Mouse (Mus musculus) ES-E14 (cell line): Measurements from ENCODE around the gene Evi5. TPM values are rescaled to one million over a fixed set of nuclear protein-coding genes. Genes with fewer than 3 reads are reported as not detected.

Source experiments
- DNase-seq: peaks from one replicate; pipeline ENCODE4 v3.0.0-alpha.2; 2013; ENCODE audit warnings: low read depth, low spot score
- H3K27ac ChIP-seq: 2 replicates; pipeline ENCODE4 v1.5.1; 2012; ENCODE audit warnings: low read depth, mild to moderate bottlenecking, low read length, moderate library complexity, mixed read lengths; ENCODE audit not compliant: poor library complexity, insufficient read depth, severe bottlenecking
- H3K36me3 ChIP-seq: 2 replicates; pipeline ENCODE4 v1.6.1; 2012; ENCODE audit warnings: mild to moderate bottlenecking, low read length, moderate library complexity, mixed read lengths; ENCODE audit not compliant: control insufficient read depth, poor library complexity, insufficient read depth, severe bottlenecking
- H3K4me1 ChIP-seq, 2 experiments: fragments of 150-350 bp in 1 of 2; sonication (generic) in 1 of 2; 2 replicates each; pipeline ENCODE4 v1.6.1; 2012; ENCODE audit warnings: low read length in 2 of 2, mild to moderate bottlenecking in 1 of 2, mixed read lengths in 1 of 2; ENCODE audit not compliant: control insufficient read depth in 2 of 2, insufficient read depth in 2 of 2, poor library complexity in 1 of 2
- H3K4me3 ChIP-seq, 2 experiments: fragments of 150-350 bp in 1 of 2; sonication (generic) in 1 of 2; 2 replicates each; pipeline ENCODE4 v1.5.1; 2012; ENCODE audit warnings: low read length in 2 of 2, low read depth in 1 of 2, mild to moderate bottlenecking in 1 of 2, mixed read lengths in 1 of 2; ENCODE audit not compliant: insufficient read depth in 1 of 2, poor library complexity in 1 of 2, severe bottlenecking in 1 of 2
- H3K9ac ChIP-seq: 2 replicates; pipeline ENCODE4 v1.6.1; 2012; ENCODE audit warnings: low read depth, mild to moderate bottlenecking, low read length, mixed read lengths; ENCODE audit not compliant: poor library complexity, insufficient read depth, severe bottlenecking
- H3K9me3 ChIP-seq: fragments of 150-350 bp; sonication (generic); 2 replicates; pipeline ENCODE4 v1.6.1; 2012; ENCODE audit warnings: low read depth, mild to moderate bottlenecking, low read length; ENCODE audit not compliant: control insufficient read depth, insufficient read depth
- CHD2 ChIP-seq: IDR thresholded peaks from 2 replicates; pipeline ENCODE4 v1.6.1; 2014; ENCODE audit warnings: mild to moderate bottlenecking, low read depth, low read length, inconsistent platforms
- HCFC1 ChIP-seq: IDR thresholded peaks from 2 replicates; pipeline ENCODE4 v1.6.1; 2012; ENCODE audit warnings: low read length, inconsistent platforms, borderline replicate concordance; ENCODE audit not compliant: insufficient read depth
- MAFK ChIP-seq: IDR thresholded peaks from 2 replicates; pipeline ENCODE4 v1.6.1; 2014; ENCODE audit warnings: mild to moderate bottlenecking, low read depth, low read length, inconsistent platforms; ENCODE audit not compliant: insufficient read depth
- ZC3H11A ChIP-seq: IDR thresholded peaks from 2 replicates; pipeline ENCODE4 v1.6.1; 2012; ENCODE audit warnings: low read depth, mild to moderate bottlenecking, inconsistent platforms, low read length, borderline replicate concordance
- ZNF384 ChIP-seq: IDR thresholded peaks from 2 replicates; pipeline ENCODE4 v1.6.1; 2012; ENCODE audit warnings: low read depth, low read length, inconsistent platforms
- in situ Hi-C, 2 experiments: fragments of 600-800 bp; cut with MboI; formaldehyde crosslinking; loops; one replicate each; pipeline ENCODE4 v1.15.1; 2025; ENCODE audit warnings: low sequenced_read_pairs in 2 of 2, inconsistent platforms in 1 of 2; ENCODE audit not compliant: unreplicated experiment in 2 of 2
- total RNA-seq: library from RNA; depleted of rRNA; stranded (reverse); fragments of 300-350 nt; gene quantifications from 2 replicates; pipeline ENCODE4 v1.2.3, GENCODE M21; 2012

Evi5 gene
- total RNA-seq, 1 experiment, result 35.8 TPM

DNA sequence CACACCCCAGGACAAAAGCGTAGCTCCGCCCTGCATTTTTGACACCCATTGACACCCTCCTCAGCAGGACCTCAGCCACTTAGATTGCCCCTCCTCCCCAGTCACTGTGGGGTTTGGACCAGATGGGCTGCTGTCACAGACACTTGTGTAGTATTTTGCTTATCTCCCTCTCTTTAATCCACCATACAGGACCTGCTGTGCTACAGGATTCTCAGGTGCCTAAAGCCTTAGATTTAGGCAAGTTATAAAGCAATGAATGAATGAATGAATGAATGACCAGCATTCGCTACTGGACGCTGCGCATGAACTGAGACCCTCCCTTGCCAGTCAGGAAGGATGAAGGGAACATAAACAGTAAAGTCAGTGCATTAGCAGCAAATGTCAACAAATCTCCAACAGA is 154.4 kb downstream of the Evi5 start:
- in situ Hi-C loops, result loop anchor here (10.0 to 25.0 kb wide), 2 partner anchors 1256 to 1258 kb away; partner anchors contain the start of gene Barhl2 (in 1 of the 2)
- no peak for DNase-seq
- Histone ChIP-seq H3K4me3 (no peak overlapping the region), H3K9ac (no peak overlapping the region), H3K4me1 (peaks cover 0 to 14% of the 10 kb centered on the region in 2 experiments; a peak in 3 of 4 replicates), H3K27ac (no peak overlapping the region), H3K9me3 (no peaks in the 10 kb centered on the region), H3K36me3 (no peaks in the 10 kb centered on the region)
- TF ChIP-seq HCFC1 (no peak), CHD2 (no peak), ZNF384 (no peak), ZC3H11A (no peak), MAFK (no peak)

DNA sequence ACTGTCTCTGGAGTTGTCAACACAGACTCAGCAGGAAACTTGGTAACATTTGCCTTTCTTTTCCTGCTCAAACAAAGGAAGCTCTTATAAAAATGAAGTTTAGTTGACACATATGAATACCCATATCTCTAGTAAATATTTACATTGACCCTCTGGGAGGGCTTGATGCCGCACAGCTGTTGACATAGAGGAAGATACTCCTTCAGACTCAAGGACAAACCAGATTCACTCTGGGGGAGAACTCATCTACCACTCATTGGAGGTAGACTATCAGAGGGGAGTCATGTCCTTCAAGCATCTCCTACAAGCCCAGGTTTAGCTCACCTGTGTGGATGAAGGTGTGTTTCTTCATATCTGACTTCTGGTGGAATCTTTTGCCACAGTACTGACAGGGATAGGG is 155.1 kb downstream of the Evi5 start:
- Histone ChIP-seq H3K4me1 (peaks cover 0 to 12% of the 10 kb centered on the region in 2 experiments; a peak in 3 of 4 replicates), H3K4me3 (no peak overlapping the region), H3K27ac (no peak overlapping the region), H3K36me3 (no peaks in the 10 kb centered on the region), H3K9ac (no peak overlapping the region), H3K9me3 (no peaks in the 10 kb centered on the region)
- no peak for DNase-seq
- in situ Hi-C loops, result loop anchor here (10.0 to 25.0 kb wide), 2 partner anchors 1255 to 1257 kb away; partner anchors contain the start of gene Barhl2 (in 1 of the 2)
- TF ChIP-seq HCFC1, result no peak
- TF ChIP-seq CHD2, result no peak
- no peak for TF ChIP-seq MAFK
- no peak for TF ChIP-seq ZC3H11A
- TF ChIP-seq ZNF384, result no peak

DNA sequence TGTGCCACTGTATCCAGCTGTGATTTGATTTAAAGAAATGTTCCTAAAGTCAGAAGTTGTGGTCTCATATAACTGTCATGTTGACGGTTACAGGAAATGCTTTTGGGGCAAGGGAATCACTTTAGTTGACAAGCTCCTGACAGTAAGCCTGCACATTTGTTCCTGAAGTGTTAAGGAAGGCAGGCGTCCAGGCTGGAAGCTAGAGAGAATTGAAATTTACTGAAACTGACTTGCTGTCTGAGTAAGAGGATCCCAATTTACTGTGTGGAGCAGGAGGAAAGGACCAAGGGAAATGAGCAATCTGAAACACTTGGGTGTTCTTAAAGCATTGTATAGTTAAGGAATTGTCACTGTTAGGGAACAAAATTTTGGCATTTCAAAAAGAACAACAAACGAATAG is 155.7 kb downstream of the Evi5 start:
- in situ Hi-C loops, result loop anchor here in 1 of 2 experiments (25.0 kb wide), 1 partner anchor 1257 kb away; the partner anchor contains the start of gene Barhl2
- no peak overlapping the region for H3K4me3 ChIP-seq
- no peak for DNase-seq
- no peaks in the 10 kb centered on the region for H3K9me3 ChIP-seq
- H3K27ac ChIP-seq, result no peak overlapping the region
- H3K9ac ChIP-seq, result no peak overlapping the region
- TF ChIP-seq MAFK, result no peak
- no peak for TF ChIP-seq ZC3H11A
- TF ChIP-seq CHD2, result no peak
- no peak for TF ChIP-seq HCFC1
- TF ChIP-seq ZNF384, result no peak
- peaks cover 0 to 11% of the 10 kb centered on the region in 2 experiments; a peak in 3 of 4 replicates for H3K4me1 ChIP-seq
- H3K36me3 ChIP-seq, result no peaks in the 10 kb centered on the region

DNA sequence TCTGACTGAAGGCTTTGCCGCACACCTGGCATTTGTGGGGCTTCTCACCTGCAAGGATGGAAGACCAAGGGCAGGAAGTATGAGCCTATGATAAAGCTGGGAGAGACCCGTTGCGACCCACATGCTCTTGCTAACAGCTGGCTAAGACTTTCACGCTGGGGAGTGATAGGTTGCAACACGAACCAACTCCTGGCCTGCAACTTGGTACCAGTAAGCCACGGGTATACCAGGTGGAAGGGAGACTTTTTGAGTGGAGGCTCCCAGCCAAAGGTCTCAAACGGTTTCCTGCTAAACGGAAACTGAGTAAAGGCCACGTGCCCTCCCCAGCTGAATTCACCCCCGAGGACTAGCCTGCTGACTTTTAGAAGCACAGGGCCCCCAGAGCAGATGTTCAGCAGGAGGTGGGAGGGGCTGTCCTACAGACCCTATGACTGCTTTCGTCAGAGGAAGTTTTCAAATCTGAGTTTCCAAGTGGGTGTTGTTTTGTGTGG is 157.0 kb downstream of the Evi5 start:
- no peak overlapping the region for H3K4me3 ChIP-seq
- in situ Hi-C loops, result loop anchor here in 1 of 2 experiments (25.0 kb wide), 1 partner anchor 1256 kb away; the partner anchor contains the start of gene Barhl2
- no peaks in the 10 kb centered on the region for H3K36me3 ChIP-seq
- no peak overlapping the region for H3K9ac ChIP-seq
- no peak for TF ChIP-seq ZC3H11A
- TF ChIP-seq CHD2, result no peak
- no peak for TF ChIP-seq HCFC1
- no peak for TF ChIP-seq MAFK
- TF ChIP-seq ZNF384, result no peak
- H3K27ac ChIP-seq, result no peak overlapping the region
- DNase-seq, result no peak
- H3K9me3 ChIP-seq, result no peaks in the 10 kb centered on the region
- H3K4me1 ChIP-seq, result peaks cover 0 to 4% of the 10 kb centered on the region in 2 experiments; a peak in 2 of 4 replicates
